Mouse (Mus musculus) spleen, adult 2 months (tissue): Measurements from ENCODE around the gene Shoc2.

Experiments
- CTCF ChIP-seq: fragments of 200-500 bp; IDR thresholded peaks from 2 replicates; pipeline ENCODE4 v1.5.1; 2011; ENCODE audit warnings: mild to moderate bottlenecking, inconsistent platforms; ENCODE audit not compliant: insufficient read depth, insufficient read length, insufficient replicate concordance; ENCODE audit errors: extremely low read depth
- POLR2A ChIP-seq: fragments of 200-500 bp; IDR thresholded peaks from 2 replicates; pipeline ENCODE4 v1.6.1; 2011; ENCODE audit warnings: low read depth, low read length, inconsistent platforms

GRCm38 (mm10) chr19:53898046-53898445 lies 46.1 kb upstream of the Shoc2 start:
- TF ChIP-seq POLR2A (no peak), CTCF (no peak)
